Mouse (Mus musculus): ENCODE data around the gene Nebl. TPM values are rescaled to one million over a fixed set of nuclear protein-coding genes. Genes with fewer than 3 reads are reported as not detected.

The Nebl gene
- total and polyA plus RNA-seq, 3 experiments, result 4.7 to 5.4 TPM; not detected in 1

DNA sequence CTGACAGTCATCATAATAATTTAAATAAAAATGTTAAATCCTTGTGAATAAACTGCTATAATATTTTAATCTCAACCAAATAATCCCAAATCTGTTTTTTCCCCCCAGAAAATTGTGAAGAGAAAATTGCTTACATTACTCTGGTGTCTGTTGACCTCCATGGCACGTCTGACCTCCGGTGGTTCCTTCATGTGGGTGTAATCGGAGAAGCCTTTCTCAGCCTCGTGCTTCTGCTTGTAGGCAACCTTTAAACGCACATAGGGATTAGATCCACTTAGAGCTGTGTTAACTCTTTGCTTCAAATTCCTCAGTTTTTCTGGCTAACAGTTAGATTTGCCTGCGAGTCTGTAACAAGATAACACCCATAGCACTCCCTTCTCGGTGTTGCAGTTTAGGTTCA, 287.7 kb downstream of the Nebl start:
- DNase-seq (ENCODE audit: low read depth, low spot score), result no peak
- Histone ChIP-seq H3K79me2 (ENCODE audit: control insufficient read depth, insufficient read depth, low read length, poor library complexity) (no peaks in the 10 kb centered on the region), H3K36me3 (ENCODE audit: control insufficient read depth in 1 of 2, insufficient read depth in 2 of 2, low read length in 2 of 2) (no peaks in the 10 kb centered on the region), H3K27me3 (ENCODE audit: control insufficient read depth in 1 of 2, insufficient read depth in 2 of 2, low read length in 2 of 2) (no peaks in the 10 kb centered on the region; a peak in 1 of 4 replicates), H3K27ac (ENCODE audit: control insufficient read depth, low read depth, low read length) (no peak overlapping the region), H3K9me3 (replicated peaks; ENCODE audit: insufficient read depth, low read length) (no peaks in the 10 kb centered on the region), H3K4me1 (ENCODE audit: control insufficient read depth in 1 of 2, insufficient read depth in 2 of 2, low read length in 2 of 2) (no peaks in the 10 kb centered on the region), H3K4me3 (ENCODE audit: control insufficient read depth in 1 of 2, insufficient read depth in 1 of 2, low read depth in 2 of 2, low read length in 2 of 2) (no peak overlapping the region), H3K9ac (ENCODE audit: control insufficient read depth, low read depth, low read length, poor library complexity, severe bottlenecking) (no peak overlapping the region)
- TF ChIP-seq TBP (IDR thresholded peaks at IDR 0.05; ENCODE audit: low read depth, low read length) (no peak), NELFE (IDR thresholded peaks at IDR 0.05; ENCODE audit: low read depth, low read length) (no peak), MEF2A (IDR thresholded peaks at IDR 0.05; ENCODE audit: extremely low read depth, insufficient replicate concordance, low read depth, low read length, poor library complexity, severe bottlenecking) (no peak), MAX (IDR thresholded peaks at IDR 0.05; ENCODE audit: low read length) (no peak), CHD2 (IDR thresholded peaks at IDR 0.05; ENCODE audit: low read length) (no peak), MYC (IDR thresholded peaks at IDR 0.05; ENCODE audit: low read depth, low read length) (no peak), GABPA (IDR thresholded peaks at IDR 0.05; ENCODE audit: low read depth, low read length) (no peak), NRF1 (IDR thresholded peaks at IDR 0.05; ENCODE audit: insufficient read depth, low read depth, low read length, poor library complexity, severe bottlenecking) (no peak), TCF12 (IDR thresholded peaks at IDR 0.05; ENCODE audit: low read depth, low read length) (no peak), ZNF384 (IDR thresholded peaks at IDR 0.05; ENCODE audit: low read depth, low read length) (no peak), USF2 (IDR thresholded peaks at IDR 0.05; ENCODE audit: borderline replicate concordance in 1 of 2, insufficient read depth in 1 of 2, low read depth in 1 of 2, low read length in 2 of 2) (no peak), SIN3A (IDR thresholded peaks at IDR 0.05; ENCODE audit: low read length) (no peak), EP300 (IDR thresholded peaks at IDR 0.05; ENCODE audit: low read depth in 1 of 2, low read length in 2 of 2) (no peak), MXI1 (IDR thresholded peaks at IDR 0.05; ENCODE audit: low read depth, low read length) (no peak)

DNA sequence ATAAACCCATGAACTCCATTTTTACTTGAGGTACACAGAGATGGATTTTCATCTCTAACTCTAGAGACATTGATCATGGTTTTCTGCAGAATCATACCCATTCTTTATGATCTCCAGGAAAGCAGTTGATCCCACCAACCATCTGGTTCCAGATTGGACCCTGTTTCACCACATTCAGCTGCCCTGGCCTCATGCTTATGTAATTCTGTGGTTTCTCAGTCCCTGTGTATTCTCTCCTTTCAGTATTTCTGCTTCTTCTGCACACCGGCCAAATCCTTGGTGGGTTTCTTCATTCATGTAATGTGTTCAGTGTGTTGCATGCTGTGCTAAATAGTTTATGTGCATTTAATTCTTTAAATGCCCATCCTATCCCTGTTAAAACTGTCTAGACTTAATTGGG, 292.9 kb downstream of the Nebl start:
- Histone ChIP-seq H3K9me3 (replicated peaks; ENCODE audit: insufficient read depth, low read length) (no peaks in the 10 kb centered on the region), H3K4me3 (ENCODE audit: control insufficient read depth in 1 of 2, insufficient read depth in 1 of 2, low read depth in 2 of 2, low read length in 2 of 2) (no peak overlapping the region)
- TF ChIP-seq TCF12 (IDR thresholded peaks at IDR 0.05; ENCODE audit: low read depth, low read length) (no peak), JUND (IDR thresholded peaks at IDR 0.05; ENCODE audit: low read depth, low read length) (no peak), ZMIZ1 (IDR thresholded peaks at IDR 0.05; ENCODE audit: low read depth, low read length) (no peak), GATA1 (IDR thresholded peaks at IDR 0.05; ENCODE audit: low read depth, low read length) (no peak), TAL1 (IDR thresholded peaks at IDR 0.05; ENCODE audit: low read length) (no peak), CHD2 (IDR thresholded peaks at IDR 0.05; ENCODE audit: low read length) (no peak), POLR2A (IDR thresholded peaks at IDR 0.05; ENCODE audit: control insufficient read depth in 1 of 2, insufficient read depth in 1 of 2, low read depth in 1 of 2, low read length in 2 of 2, poor library complexity in 1 of 2) (no peak), ZNF384 (IDR thresholded peaks at IDR 0.05; ENCODE audit: low read depth, low read length) (no peak), KAT2A (conservative IDR thresholded peaks at IDR 0.05; ENCODE audit: low read depth, low read length) (no peak), RCOR1 (IDR thresholded peaks at IDR 0.05; ENCODE audit: low read depth, low read length) (no peak), MAFK (IDR thresholded peaks at IDR 0.05; ENCODE audit: borderline replicate concordance, low read depth, low read length) (no peak), E2F4 (IDR thresholded peaks at IDR 0.05; ENCODE audit: borderline replicate concordance, low read depth, low read length) (no peak), MEF2A (IDR thresholded peaks at IDR 0.05; ENCODE audit: extremely low read depth, insufficient replicate concordance, low read depth, low read length, poor library complexity, severe bottlenecking) (no peak), POLR2AphosphoS5 (IDR thresholded peaks at IDR 0.05; ENCODE audit: borderline replicate concordance, low read depth, low read length) (no peak), ZC3H11A (IDR thresholded peaks at IDR 0.05; ENCODE audit: low read depth, low read length) (no peak), MXI1 (IDR thresholded peaks at IDR 0.05; ENCODE audit: low read depth, low read length) (no peak), CHD1 (IDR thresholded peaks at IDR 0.05; ENCODE audit: low read depth, low read length) (no peak), CTCF (IDR thresholded peaks at IDR 0.05 in 2 of 3, conservative IDR thresholded peaks at IDR 0.05 in 1 of 3; ENCODE audit: control insufficient read depth in 1 of 3, insufficient read depth in 1 of 3, low read depth in 2 of 3, low read length in 3 of 3, poor library complexity in 1 of 3, severe bottlenecking in 1 of 3) (no peak), USF1 (IDR thresholded peaks at IDR 0.05; ENCODE audit: low read depth, low read length) (no peak)

More for the DNA sequence above, 292.9 kb downstream of the Nebl start:
- Histone ChIP-seq H3K36me3 (ENCODE audit: control insufficient read depth in 1 of 2, insufficient read depth in 2 of 2, low read length in 2 of 2) (no peaks in the 10 kb centered on the region), H3K27ac (ENCODE audit: control insufficient read depth, low read depth, low read length) (no peak overlapping the region), H3K9ac (ENCODE audit: control insufficient read depth, low read depth, low read length, poor library complexity, severe bottlenecking) (no peak overlapping the region), H3K27me3 (ENCODE audit: control insufficient read depth in 1 of 2, insufficient read depth in 2 of 2, low read length in 2 of 2) (peaks cover 0 to 2% of the 10 kb centered on the region in 2 experiments; a peak in 3 of 4 replicates), H3K79me2 (ENCODE audit: control insufficient read depth, insufficient read depth, low read length, poor library complexity) (no peaks in the 10 kb centered on the region), H3K4me1 (ENCODE audit: control insufficient read depth in 1 of 2, insufficient read depth in 2 of 2, low read length in 2 of 2) (no peaks in the 10 kb centered on the region)
- DNase-seq (ENCODE audit: low read depth, low spot score), result no peak
